Mouse (Mus musculus) hindbrain, postnatal 0 days (tissue): ENCODE measurements at regions not wholly inside any gene's neighbourhood (a gene's known extent, or its start where the extent isn't known, plus 50 kb on each side); places are given as distances from the start of the nearest gene placed in this dataset.

Experiments used
- ATAC-seq: fragments of 200-750 bp; cut with Nextera tagmentation; 2 replicates; pipeline ENCODE4 v1.8.0; 2017; ENCODE audit warnings: mild to moderate bottlenecking, moderate TSS enrichment, moderate library complexity
- DNase-seq: peaks from one replicate; pipeline ENCODE4 v3.0.0-alpha.2; 2015; ENCODE audit warnings: low spot score
- H3K27ac ChIP-seq: fragments of 300-500 bp; sonication (generic); 2 replicates; pipeline ENCODE4 v1.5.1; 2014; ENCODE audit warnings: mild to moderate bottlenecking
- H3K27me3 ChIP-seq: fragments of 300-500 bp; sonication (generic); 2 replicates; pipeline ENCODE4 v1.6.1; 2014; ENCODE audit warnings: low read length, mixed read lengths; ENCODE audit not compliant: insufficient read depth
- H3K36me3 ChIP-seq: fragments of 300-500 bp; sonication (generic); 2 replicates; pipeline ENCODE4 v1.6.1; 2014; ENCODE audit warnings: low read length, mixed read lengths; ENCODE audit not compliant: insufficient read depth
- H3K4me1 ChIP-seq: fragments of 300-500 bp; sonication (generic); 2 replicates; pipeline ENCODE4 v1.6.1; 2014; ENCODE audit warnings: antibody characterized with exemption, low read length, mixed read lengths; ENCODE audit not compliant: insufficient read depth
- H3K4me2 ChIP-seq: fragments of 300-500 bp; sonication (generic); 2 replicates; pipeline ENCODE4 v1.6.1; 2014; ENCODE audit warnings: low read depth, mild to moderate bottlenecking, low read length, moderate library complexity, mixed read lengths
- H3K4me3 ChIP-seq: fragments of 300-500 bp; sonication (generic); 2 replicates; pipeline ENCODE4 v1.5.1; 2014; ENCODE audit warnings: low read length
- H3K9ac ChIP-seq: fragments of 300-500 bp; sonication (generic); replicated peaks from 2 replicates; pipeline ENCODE4 v1.6.1; 2014; ENCODE audit warnings: mild to moderate bottlenecking, low read length, moderate library complexity, mixed read lengths
- H3K9me3 ChIP-seq: fragments of 300-500 bp; sonication (generic); 2 replicates; pipeline ENCODE4 v1.6.1; 2016; ENCODE audit warnings: low read length, mixed read lengths
- CTCF ChIP-seq: IDR thresholded peaks from 2 replicates; pipeline ENCODE4 v1.5.1; 2016; ENCODE audit warnings: antibody characterized with exemption, control low read depth, low read depth
- WGBS: fragments of 180-500 bp; shearing (Covaris S2); extraction: QIAGEN DNeasy Blood & Tissue Kit; methylation state at CpG from one replicate; pipeline ENCODE4 v1.1.7; 2014; 5-methylcytosine and 5-hydroxymethylcytosine counted together

DNA sequence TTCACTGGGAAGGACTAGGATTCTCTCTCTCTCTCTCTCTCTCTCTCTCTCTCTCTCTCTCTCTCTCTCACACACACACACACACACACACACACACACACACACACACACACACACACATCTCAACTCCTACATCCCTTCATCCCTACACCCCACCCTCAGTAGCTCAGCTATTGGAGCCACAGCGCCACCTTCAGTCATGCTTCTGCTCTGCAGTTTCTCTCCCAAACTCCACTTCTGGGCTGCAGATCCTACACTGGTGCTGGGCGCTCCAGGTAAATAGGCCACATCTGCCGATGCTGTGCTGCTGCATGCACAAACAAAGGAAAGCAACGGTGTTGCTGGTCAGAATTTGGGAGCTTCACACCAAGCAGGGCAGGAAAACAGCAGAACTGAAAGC is 74.9 kb upstream of the Syt13 start:
- Histone ChIP-seq H3K9ac (no peak overlapping the region), H3K4me2 (no peak overlapping the region), H3K36me3 (no peaks in the 10 kb centered on the region), H3K27me3 (no peaks in the 10 kb centered on the region), H3K4me3 (no peak overlapping the region), H3K9me3 (no peaks in the 10 kb centered on the region), H3K4me1 (peaks cover 7% of the 10 kb centered on the region; the same call in 1 of the 2 replicates), H3K27ac (no peak overlapping the region)
- 22% methylated on average over 4 of the region's 4 CpGs for WGBS
- ATAC-seq (peak; percentile 86), DNase-seq (peak; percentile 89)
- TF ChIP-seq CTCF = peak; percentile 95

DNA sequence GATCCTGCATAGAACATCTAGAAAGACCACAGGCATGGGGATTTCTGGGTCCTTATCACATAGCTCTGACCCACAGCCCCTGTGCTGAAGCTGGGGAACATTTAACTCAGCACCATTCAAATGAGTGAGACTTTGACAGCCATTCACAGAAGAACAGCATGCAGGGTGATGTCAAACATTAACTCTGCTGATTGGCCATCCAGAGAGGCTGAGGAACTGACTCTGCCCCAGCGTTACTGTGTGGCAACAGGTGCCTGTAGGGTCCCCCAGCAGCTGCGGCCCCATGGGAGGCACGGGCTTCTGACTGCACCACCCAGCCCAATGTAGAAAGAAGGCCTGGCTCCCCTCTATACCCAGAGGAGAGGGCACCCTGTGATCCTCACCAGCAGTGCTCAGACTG is 73.3 kb upstream of the Syt13 start:
- H3K4me3 ChIP-seq = no peak overlapping the region
- H3K27me3 ChIP-seq = no peaks in the 10 kb centered on the region
- H3K27ac ChIP-seq = no peak overlapping the region
- no peak overlapping the region for H3K9ac ChIP-seq
- no peaks in the 10 kb centered on the region for H3K36me3 ChIP-seq
- no peak for TF ChIP-seq CTCF
- DNase-seq (no peak), ATAC-seq (no peak)
- no peaks in the 10 kb centered on the region for H3K9me3 ChIP-seq
- H3K4me1 ChIP-seq = peaks cover 13% of the 10 kb centered on the region
- 43% methylated on average over 3 of the region's 3 CpGs for whole genome bisulfite sequencing
- no peak overlapping the region for H3K4me2 ChIP-seq

GRCm38 (mm10) chr2:92845061-92845769 is 69.7 kb upstream of the Syt13 start:
- Histone ChIP-seq H3K27me3 (no peaks in the 10 kb centered on the region), H3K9ac (no peak overlapping the region), H3K36me3 (no peaks in the 10 kb centered on the region), H3K4me3 (no peak overlapping the region), H3K4me1 (peaks cover 13% of the 10 kb centered on the region), H3K4me2 (no peak overlapping the region), H3K9me3 (no peaks in the 10 kb centered on the region), H3K27ac (peak overlapping the region; percentile 12; the same call in 1 of the 2 replicates)
- WGBS = 18% methylated on average over 14 of the region's 14 CpGs
- DNase-seq (peak; percentile 72), ATAC-seq (peak; percentile 63)
- TF ChIP-seq CTCF = no peak

- TF ChIP-seq CTCF = no peak
- Histone ChIP-seq H3K9me3 (no peaks in the 10 kb centered on the region), H3K36me3 (no peaks in the 10 kb centered on the region), H3K27me3 (no peaks in the 10 kb centered on the region), H3K4me2 (no peak overlapping the region), H3K4me3 (no peak overlapping the region), H3K4me1 (peaks cover 13% of the 10 kb centered on the region), H3K9ac (no peak overlapping the region), H3K27ac (peak overlapping the region; percentile 12; the same call in 1 of the 2 replicates)
- DNase-seq (peak; percentile 36), ATAC-seq (no peak)
- 49% methylated on average over 13 of the region's 13 CpGs for WGBS
Measured at GRCm38 (mm10) chr2:92848962-92849361, 65.9 kb upstream of the Syt13 start.

DNA sequence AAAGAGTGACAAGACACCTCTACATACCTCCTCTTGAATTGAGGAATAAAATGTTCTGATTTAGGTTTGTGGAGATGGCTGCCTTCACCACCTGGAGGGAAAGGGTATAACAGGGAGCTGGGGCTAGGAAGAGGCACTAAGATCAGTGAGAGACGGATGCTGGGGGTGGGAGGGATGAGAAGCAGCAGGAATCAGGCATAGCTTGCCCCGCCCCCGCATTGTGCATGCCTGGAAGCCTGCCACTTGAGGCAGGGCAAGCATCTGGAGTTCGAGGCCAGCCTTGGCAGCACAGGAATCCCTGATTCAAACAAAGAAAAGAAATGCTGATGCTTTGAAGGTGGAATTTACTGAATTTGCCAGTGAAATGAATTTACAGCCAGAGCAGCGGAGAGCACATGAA is 63.6 kb upstream of the Syt13 start:
- H3K4me1 ChIP-seq = no peaks in the 10 kb centered on the region; the same call in 1 of the 2 replicates
- ATAC-seq (no peak), DNase-seq (no peak)
- no peak overlapping the region for H3K4me3 ChIP-seq
- TF ChIP-seq CTCF = 0 out of 2 replicates have a peak, but pooled peaks have one; percentile 7
- no peak overlapping the region for H3K9ac ChIP-seq
- no peaks in the 10 kb centered on the region for H3K9me3 ChIP-seq
- H3K27ac ChIP-seq = no peak overlapping the region
- H3K36me3 ChIP-seq = no peaks in the 10 kb centered on the region
- no peak overlapping the region for H3K4me2 ChIP-seq
- no peaks in the 10 kb centered on the region for H3K27me3 ChIP-seq
- WGBS = 36% methylated on average over 5 of the region's 5 CpGs

DNA sequence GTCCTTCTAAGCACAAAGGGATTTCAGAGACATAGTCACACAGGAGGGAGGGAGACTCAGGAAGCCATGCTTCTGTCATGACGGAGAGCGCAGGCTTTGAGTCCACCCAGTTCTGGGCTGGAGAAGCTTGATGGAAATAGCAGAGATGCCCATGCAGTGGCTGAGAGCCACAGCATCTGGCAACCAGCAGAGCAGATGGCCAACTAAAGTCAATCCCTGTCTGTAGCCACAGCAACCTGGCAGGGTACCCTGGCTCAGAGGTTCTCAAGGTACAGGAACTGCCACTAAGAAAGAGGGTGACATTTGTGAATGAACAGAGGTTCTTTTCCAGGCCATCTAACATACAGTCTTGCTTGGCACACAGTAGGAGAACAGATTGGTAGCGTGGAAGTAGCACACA is 61.7 kb upstream of the Syt13 start:
- H3K9me3 ChIP-seq = no peaks in the 10 kb centered on the region
- no peak overlapping the region for H3K4me2 ChIP-seq
- H3K4me3 ChIP-seq = no peak overlapping the region
- H3K4me1 ChIP-seq = no peaks in the 10 kb centered on the region; the same call in 1 of the 2 replicates
- DNase-seq = peak; percentile 70
- H3K36me3 ChIP-seq = no peaks in the 10 kb centered on the region
- ATAC-seq = peak; percentile 59
- no peak for TF ChIP-seq CTCF
- WGBS = 49% methylated on average over 3 of the region's 3 CpGs
- no peak overlapping the region for H3K27ac ChIP-seq
- no peaks in the 10 kb centered on the region for H3K27me3 ChIP-seq
- no peak overlapping the region for H3K9ac ChIP-seq

DNA sequence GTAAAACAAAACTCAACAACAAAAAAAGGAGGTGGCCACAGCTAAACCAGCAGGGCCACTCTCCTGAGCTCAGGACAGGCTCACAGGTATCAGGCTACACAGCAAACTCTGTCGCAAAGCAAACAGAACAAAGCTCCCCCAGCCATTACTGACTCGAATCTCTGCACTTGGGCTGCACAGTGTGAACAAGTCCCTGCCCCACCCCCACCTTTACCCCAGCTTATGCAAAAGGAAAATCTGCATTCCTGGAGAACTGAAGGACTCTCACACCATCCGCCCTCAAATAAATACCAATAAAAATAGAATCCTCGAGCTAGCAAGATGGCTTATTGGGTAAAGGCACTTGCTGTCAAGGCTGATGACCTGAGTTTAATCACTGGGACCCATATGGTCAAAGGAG is 60.6 kb upstream of the Syt13 start:
- H3K9ac ChIP-seq = no peak overlapping the region
- no peak overlapping the region for H3K4me2 ChIP-seq
- ATAC-seq (no peak), DNase-seq (no peak)
- no peaks in the 10 kb centered on the region for H3K27me3 ChIP-seq
- 65% methylated on average over 4 of the region's 4 CpGs for WGBS
- no peak for TF ChIP-seq CTCF
- no peaks in the 10 kb centered on the region for H3K9me3 ChIP-seq
- H3K4me1 ChIP-seq = no peaks in the 10 kb centered on the region; the same call in 1 of the 2 replicates
- no peak overlapping the region for H3K27ac ChIP-seq
- no peak overlapping the region for H3K4me3 ChIP-seq
- no peaks in the 10 kb centered on the region for H3K36me3 ChIP-seq
